Mouse (Mus musculus): ENCODE results near the gene Mfng.

The Mfng gene

DNA sequence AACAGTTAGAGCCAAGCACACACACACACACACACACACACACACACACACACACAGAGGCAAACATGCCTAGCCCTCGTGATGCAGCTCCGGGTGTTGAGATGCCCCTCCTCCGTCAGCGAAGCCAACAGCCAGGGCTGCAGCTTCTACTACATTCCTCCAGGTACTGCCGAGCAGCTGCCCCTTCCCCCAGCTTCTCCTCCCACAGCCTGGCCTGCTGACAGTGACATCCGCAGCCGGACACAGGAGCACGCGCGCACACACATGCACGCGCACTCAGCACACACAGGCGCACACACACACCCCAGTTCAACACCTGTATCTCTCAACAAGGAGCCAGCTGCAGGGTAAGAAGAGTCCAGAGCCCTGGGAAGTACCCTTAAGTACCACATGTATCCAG lies 56.3 kb downstream of the Mfng start:
- no peak for DNase-seq (ENCODE audit: low spot score in 2 of 2)

- no peak for DNase-seq (ENCODE audit: low spot score in 2 of 2)
These were observed 57.4 kb downstream of the Mfng start for GRCm38 (mm10) chr15:78715856-78716255.

GRCm38 (mm10) chr15:78713751-78714150 lies 59.5 kb downstream of the Mfng start:
- DNase-seq (ENCODE audit: low spot score in 2 of 2), result no peak

GRCm38 (mm10) chr15:78712335-78713258 lies 60.7 kb downstream of the Mfng start:
- peak in 1 of 2 experiments; percentile 31 for DNase-seq (ENCODE audit: low spot score in 2 of 2)

GRCm38 (mm10) chr15:78711935-78712334 lies 61.3 kb downstream of the Mfng start:
- no peak for DNase-seq (ENCODE audit: low spot score in 2 of 2)

DNA sequence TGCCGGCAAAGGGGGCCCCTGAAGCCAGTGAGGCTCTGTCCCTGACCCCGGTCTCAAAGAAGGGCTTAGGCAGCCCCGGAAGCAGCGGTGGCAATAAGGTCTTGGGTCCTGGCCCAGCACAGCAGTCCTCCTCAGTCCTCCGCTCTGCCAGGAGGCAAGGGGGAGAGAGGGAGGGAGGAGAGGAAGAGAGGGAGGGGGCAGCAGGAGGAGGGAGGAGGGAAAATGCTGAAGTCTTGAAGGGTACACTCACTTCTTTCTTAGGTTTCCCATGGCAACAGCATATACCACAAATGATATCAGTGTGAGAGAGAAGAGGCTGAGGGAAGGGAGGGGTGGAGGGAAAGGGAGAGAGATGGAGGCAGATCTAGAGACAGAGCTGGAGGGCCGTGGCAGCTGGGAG lies 62.6 kb downstream of the Mfng start:
- no peak for DNase-seq (ENCODE audit: low spot score in 2 of 2)

DNA sequence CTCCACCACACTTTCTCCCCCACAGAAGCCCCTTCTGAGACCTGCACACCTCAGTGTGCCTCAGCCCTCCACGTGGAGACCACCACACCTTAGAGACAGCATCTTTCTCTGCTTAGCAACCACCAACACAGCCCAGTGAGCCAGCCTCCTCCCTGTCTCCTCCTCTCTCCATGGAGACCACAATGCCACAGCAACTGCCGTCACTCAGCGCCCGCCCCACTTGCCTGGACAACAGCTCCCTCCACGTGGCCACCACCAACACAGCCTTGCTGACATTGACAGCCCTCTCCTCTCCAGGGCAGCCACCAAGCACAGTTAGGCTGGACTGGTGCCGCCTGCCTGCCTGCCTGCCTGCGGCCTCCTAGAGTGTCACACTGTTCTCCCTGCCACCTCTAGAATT lies 63.5 kb downstream of the Mfng start:
- DNase-seq (ENCODE audit: low spot score in 2 of 2), result no peak

- no peak for DNase-seq (ENCODE audit: low spot score in 2 of 2)
These were observed 66.6 kb downstream of the Mfng start for GRCm38 (mm10) chr15:78706630-78707029.
